Mouse (Mus musculus) kidney, postnatal 0 days (tissue): Measurements from ENCODE around the gene Kcnc1. TPM values are rescaled to one million over a fixed set of nuclear protein-coding genes. Genes with fewer than 3 reads are reported as not detected.

Experiments
- ATAC-seq: fragments of 200-750 bp; cut with Nextera tagmentation; replicated peaks from 2 replicates; pipeline ENCODE4 v1.8.0; 2017; ENCODE audit warnings: low read depth, moderate number of reproducible peaks, moderate TSS enrichment, moderate library complexity; ENCODE audit not compliant: low FRiP score
- DNase-seq: peaks from one replicate; pipeline ENCODE4 v3.0.0-alpha.2; 2016; ENCODE audit warnings: low spot score
- H3K27ac ChIP-seq: fragments of 300-500 bp; sonication (generic); 2 replicates; pipeline ENCODE4 v1.5.1; 2014; ENCODE audit warnings: mild to moderate bottlenecking
- H3K27me3 ChIP-seq: fragments of 300-500 bp; sonication (generic); 2 replicates; pipeline ENCODE4 v1.6.1; 2014; ENCODE audit warnings: low read length, mixed read lengths; ENCODE audit not compliant: insufficient read depth
- H3K36me3 ChIP-seq: fragments of 300-500 bp; sonication (generic); 2 replicates; pipeline ENCODE4 v1.6.1; 2014; ENCODE audit warnings: low read length, mixed read lengths; ENCODE audit not compliant: insufficient read depth
- H3K4me1 ChIP-seq: fragments of 300-500 bp; sonication (generic); replicated peaks from 2 replicates; pipeline ENCODE4 v1.6.1; 2014; ENCODE audit warnings: antibody characterized with exemption, low read length, mixed read lengths; ENCODE audit not compliant: insufficient read depth
- H3K4me2 ChIP-seq: fragments of 300-500 bp; sonication (generic); 2 replicates; pipeline ENCODE4 v1.6.1; 2014; ENCODE audit warnings: mild to moderate bottlenecking, low read length, moderate library complexity, mixed read lengths
- H3K4me3 ChIP-seq: fragments of 300-500 bp; sonication (generic); replicated peaks from 2 replicates; pipeline ENCODE4 v1.5.1; 2014; ENCODE audit warnings: low read depth, low read length
- H3K9ac ChIP-seq: fragments of 300-500 bp; sonication (generic); 2 replicates; pipeline ENCODE4 v1.6.1; 2014; ENCODE audit warnings: low read depth, low read length
- H3K9me3 ChIP-seq: fragments of 300-500 bp; sonication (generic); replicated peaks from 2 replicates; pipeline ENCODE4 v1.6.1; 2016; ENCODE audit warnings: low read length, inconsistent platforms, mixed read lengths
- CTCF ChIP-seq: IDR thresholded peaks from 2 replicates; pipeline ENCODE4 v1.5.1; 2016; ENCODE audit warnings: antibody characterized with exemption, low read depth, mild to moderate bottlenecking, moderate library complexity
- WGBS: fragments of 180-500 bp; shearing (Covaris S2); extraction: QIAGEN DNeasy Blood & Tissue Kit; methylation state at CpG from one replicate; pipeline ENCODE4 v1.1.7; 2014; 5-methylcytosine and 5-hydroxymethylcytosine counted together
- polyA plus RNA-seq: library from polyadenylated mRNA; unstranded; fragments of >200 nt; fragmentation: Nextera tagmentation; extraction: Ambion mirVana; gene quantifications from 2 replicates; pipeline ENCODE4 v1.2.1, GENCODE M21; 2015

Kcnc1 gene
- polyA plus RNA-seq, 1 experiment from 2014 or later = 0.08 TPM

DNA sequence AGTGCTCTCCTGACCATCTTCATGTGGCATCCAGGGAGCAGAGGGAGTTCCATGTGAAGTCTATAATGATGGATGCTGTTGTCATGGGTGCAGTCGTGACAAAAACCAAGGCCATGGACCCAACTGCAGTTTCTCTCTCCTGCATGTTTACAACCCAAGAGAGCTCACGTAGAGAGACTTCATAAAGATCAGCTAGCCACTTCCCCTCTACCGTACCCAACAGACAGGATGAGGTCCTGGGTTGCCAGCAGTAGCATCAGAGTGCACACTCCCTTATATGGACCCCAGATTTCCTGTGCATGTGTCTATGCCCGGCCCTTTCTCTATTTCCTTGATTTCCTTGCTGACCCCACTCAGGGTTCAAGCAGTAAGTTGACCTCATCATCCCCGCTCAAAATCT, 4.6 kb upstream of the Kcnc1 start:
- 56% methylated on average over 5 of the region's 5 CpGs for WGBS

DNA sequence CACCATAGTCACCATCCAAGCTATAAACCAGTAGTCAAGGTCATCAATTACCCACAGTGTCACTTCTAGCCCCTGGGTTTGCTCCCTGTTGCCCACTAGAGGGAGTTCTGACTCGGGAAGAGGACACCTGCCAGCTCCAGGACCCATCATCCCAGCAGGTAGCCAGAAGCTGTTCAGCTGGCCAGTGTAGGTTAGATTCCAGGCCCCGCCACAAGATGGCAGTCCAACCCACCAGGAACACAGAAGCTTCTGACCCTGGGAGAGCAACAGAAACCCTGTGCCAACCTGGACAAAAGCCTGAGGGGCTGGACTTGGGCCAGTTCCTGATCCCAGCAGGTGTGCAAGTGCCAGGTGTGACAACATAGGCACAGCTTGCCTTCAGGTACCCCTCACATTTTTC, 3.2 kb upstream of the Kcnc1 start:
- ATAC-seq (no peak; the same call in 1 of the 2 replicates), DNase-seq (peak; percentile 79)
- H3K4me1 ChIP-seq = peaks cover 10% of the 10 kb centered on the region
- no peak overlapping the region for H3K4me3 ChIP-seq
- no peak overlapping the region for H3K4me2 ChIP-seq
- no peaks in the 10 kb centered on the region for H3K9me3 ChIP-seq
- no peak overlapping the region for H3K9ac ChIP-seq
- TF ChIP-seq CTCF = peak; percentile 91
- H3K27me3 ChIP-seq = peaks cover 38% of the 10 kb centered on the region
- WGBS = 0% methylated on average over 2 of the region's 2 CpGs
- H3K27ac ChIP-seq = no peak overlapping the region
- no peaks in the 10 kb centered on the region for H3K36me3 ChIP-seq

More for the DNA sequence above, 4.6 kb upstream of the Kcnc1 start:
- peaks cover 24% of the 10 kb centered on the region for H3K27me3 ChIP-seq
- H3K4me1 ChIP-seq = peaks cover 10% of the 10 kb centered on the region
- no peaks in the 10 kb centered on the region for H3K9me3 ChIP-seq
- no peak overlapping the region for H3K4me2 ChIP-seq
- TF ChIP-seq CTCF = no peak
- H3K36me3 ChIP-seq = no peaks in the 10 kb centered on the region
- ATAC-seq = no peak
- no peak for DNase-seq
- H3K9ac ChIP-seq = no peak overlapping the region
- no peak overlapping the region for H3K4me3 ChIP-seq
- no peak overlapping the region for H3K27ac ChIP-seq

DNA sequence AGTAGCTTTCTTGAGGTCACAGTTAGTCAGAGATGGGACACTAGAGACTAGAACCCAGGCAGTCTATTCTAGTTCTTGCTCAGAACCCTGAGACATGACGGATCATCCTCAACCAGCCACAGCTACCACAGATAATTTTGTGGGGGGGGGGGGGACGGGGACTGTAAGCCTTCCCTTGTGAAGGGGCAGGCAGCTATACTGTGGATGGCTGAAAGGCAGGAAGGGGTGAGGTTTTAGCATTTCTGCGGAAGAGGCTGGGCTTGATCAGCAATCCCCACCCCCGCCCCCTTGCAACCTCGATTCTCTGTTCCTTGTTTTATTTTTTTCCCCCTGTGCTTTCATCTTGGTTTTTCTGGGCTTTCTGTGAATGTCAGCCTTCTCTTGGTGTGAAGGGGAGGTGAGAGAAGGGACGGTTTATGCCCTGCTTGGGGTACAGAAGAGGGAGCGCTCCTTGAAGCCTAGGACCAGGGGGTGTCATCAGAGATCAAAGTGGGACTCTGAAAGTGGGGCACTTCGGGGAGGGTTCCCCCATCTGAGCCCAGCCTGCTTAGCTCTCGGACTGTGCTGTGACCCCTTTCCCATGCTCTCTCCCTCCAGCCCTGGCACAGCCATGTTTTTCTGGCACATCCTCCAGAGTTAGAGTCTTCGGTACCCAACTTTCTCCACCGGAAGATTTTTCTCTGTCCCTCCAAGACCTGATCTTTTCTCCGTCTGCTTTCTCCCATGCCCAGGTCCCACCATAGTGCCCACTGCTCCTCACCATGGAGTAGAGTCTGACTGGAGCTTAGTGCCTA, 2.4 kb upstream of the Kcnc1 start:
- H3K9me3 ChIP-seq = no peaks in the 10 kb centered on the region
- H3K36me3 ChIP-seq = no peaks in the 10 kb centered on the region
- no peak overlapping the region for H3K9ac ChIP-seq
- H3K4me1 ChIP-seq = peaks cover 10% of the 10 kb centered on the region
- TF ChIP-seq CTCF = no peak
- H3K4me2 ChIP-seq = no peak overlapping the region
- H3K4me3 ChIP-seq = no peak overlapping the region
- ATAC-seq (no peak), DNase-seq (no peak)
- H3K27me3 ChIP-seq = peaks cover 46% of the 10 kb centered on the region
- WGBS = 36% methylated on average over 12 of the region's 12 CpGs
- H3K27ac ChIP-seq = no peak overlapping the region

DNA sequence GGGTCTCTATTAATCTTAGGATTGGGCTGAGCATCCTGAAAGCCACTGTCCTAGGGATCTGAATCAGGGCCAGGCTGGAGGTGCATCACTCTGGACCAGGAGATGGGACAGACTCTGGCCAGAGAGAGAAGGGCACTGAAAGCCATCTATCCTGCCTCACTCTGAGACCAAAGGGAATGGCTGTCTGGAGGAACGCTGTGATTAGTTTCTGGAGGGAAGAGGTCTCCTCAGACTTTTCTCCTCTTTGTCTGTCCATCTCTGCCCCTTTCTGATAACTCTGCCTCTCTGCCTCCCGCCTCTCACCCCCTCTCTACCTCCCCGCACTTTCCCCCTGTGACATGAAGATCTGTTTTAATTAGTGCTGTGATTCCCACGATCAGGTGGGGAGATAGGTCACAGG, 1.4 kb upstream of the Kcnc1 start:
- DNase-seq (no peak), ATAC-seq (no peak)
- no peak for TF ChIP-seq CTCF
- Histone ChIP-seq H3K4me2 (no peak overlapping the region), H3K9me3 (no peaks in the 10 kb centered on the region), H3K9ac (no peak overlapping the region), H3K27ac (no peak overlapping the region), H3K36me3 (no peaks in the 10 kb centered on the region), H3K27me3 (peaks cover 50% of the 10 kb centered on the region), H3K4me1 (peaks cover 10% of the 10 kb centered on the region), H3K4me3 (no peak overlapping the region)
- 59% methylated on average over 4 of the region's 4 CpGs for WGBS

DNA sequence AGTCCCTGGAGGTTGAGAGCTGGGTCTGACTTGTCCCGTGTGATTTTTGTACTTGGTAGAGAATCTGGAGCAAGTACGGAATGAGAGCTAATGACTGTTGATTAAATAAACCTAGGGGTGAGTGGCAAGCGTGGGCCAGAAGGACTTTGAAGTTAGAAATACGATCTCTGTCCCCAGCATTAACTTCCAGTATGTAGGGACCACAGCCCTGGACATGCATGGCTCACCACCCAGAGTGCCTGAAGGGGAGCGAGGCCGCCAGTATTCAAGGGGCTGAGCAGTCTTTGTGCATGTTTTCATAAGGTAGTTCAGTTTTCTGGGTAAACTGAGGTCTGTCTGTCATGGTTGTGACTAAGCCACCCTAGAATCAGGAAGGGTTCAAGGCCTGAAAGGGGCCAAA, 726 bp upstream of the Kcnc1 start:
- no peak for TF ChIP-seq CTCF
- Histone ChIP-seq H3K4me3 (no peak overlapping the region), H3K36me3 (no peaks in the 10 kb centered on the region), H3K4me2 (0 out of 2 replicates have a peak overlapping the region, but pooled peaks have one; percentile 76), H3K9ac (no peak overlapping the region), H3K9me3 (no peaks in the 10 kb centered on the region), H3K4me1 (peaks cover 10% of the 10 kb centered on the region), H3K27me3 (peaks cover 50% of the 10 kb centered on the region), H3K27ac (no peak overlapping the region)
- 15% methylated on average over 6 of the region's 6 CpGs for WGBS
- no peak for ATAC-seq
- DNase-seq = no peak

DNA sequence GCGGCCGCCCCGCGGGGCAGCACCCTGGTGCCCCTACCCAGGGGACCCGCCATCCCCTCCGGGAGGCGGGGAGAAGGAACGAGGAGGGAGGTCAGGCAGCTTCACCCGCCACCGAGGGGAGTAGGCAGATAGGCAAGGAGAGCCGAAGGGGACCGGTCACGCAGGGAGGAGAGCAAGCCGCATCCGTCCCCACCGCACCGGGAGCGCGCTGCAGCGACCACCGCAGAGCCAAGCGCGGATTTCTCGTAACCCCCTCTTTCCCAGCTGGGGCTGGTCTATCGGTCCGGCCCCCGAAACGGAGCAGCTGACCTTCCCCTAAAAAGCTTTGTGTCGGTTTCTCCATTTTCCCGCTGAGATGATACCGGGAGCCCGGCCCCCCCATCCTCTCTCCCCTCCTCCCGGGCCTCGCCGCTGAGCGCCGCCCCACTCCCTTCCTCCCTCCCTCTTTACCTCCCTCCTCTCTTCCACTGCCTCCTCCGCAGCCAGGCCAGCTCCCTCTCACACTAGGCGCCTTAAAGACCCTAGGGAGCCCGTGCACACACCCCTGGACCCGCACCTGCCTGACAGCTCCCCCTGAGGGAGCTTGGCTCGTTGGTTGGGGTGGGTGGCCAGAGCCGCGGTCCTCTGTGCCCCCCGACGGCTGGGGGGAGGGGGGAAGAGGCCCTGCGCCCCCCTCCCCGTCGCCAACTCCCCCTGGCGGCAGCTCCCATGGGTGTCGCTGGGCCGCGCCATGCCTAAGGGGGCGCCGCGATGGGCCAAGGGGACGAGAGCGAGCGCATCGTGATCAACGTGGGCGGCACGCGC, 833 bp downstream of the Kcnc1 start:
- Histone ChIP-seq H3K4me1 (peaks cover 10% of the 10 kb centered on the region), H3K4me3 (peak overlapping the region; percentile 37; the same call in 1 of the 2 replicates), H3K36me3 (no peaks in the 10 kb centered on the region), H3K27ac (no peak overlapping the region), H3K4me2 (peak overlapping the region; percentile 76), H3K9ac (no peak overlapping the region), H3K27me3 (peaks cover 47% of the 10 kb centered on the region), H3K9me3 (no peaks in the 10 kb centered on the region)
- WGBS = 2% methylated on average over 59 of the region's 64 CpGs
- no peak for ATAC-seq
- no peak for DNase-seq
- peak; percentile 28; the same call in 1 of the 2 replicates for TF ChIP-seq CTCF
